Mouse (Mus musculus) midbrain, embryonic 12.5 days (tissue): ENCODE measurements at regions not wholly inside any gene's neighbourhood (a gene's known extent, or its start where the extent isn't known, plus 50 kb on each side); places are given as distances from the start of the nearest gene placed in this dataset.

Experiments
- ATAC-seq: fragments of 200-750 bp; cut with Nextera tagmentation; 2 replicates; pipeline ENCODE4 v1.8.0; 2017; ENCODE audit warnings: low read depth, moderate TSS enrichment, moderate library complexity; ENCODE audit not compliant: low FRiP score
- H3K27ac ChIP-seq: fragments of 300-500 bp; sonication (generic); replicated peaks from 2 replicates; pipeline ENCODE4 v1.5.1; 2016; ENCODE audit warnings: mild to moderate bottlenecking
- H3K27me3 ChIP-seq: fragments of 300-500 bp; sonication (generic); 2 replicates; pipeline ENCODE4 v1.6.1; 2016; ENCODE audit warnings: mild to moderate bottlenecking
- H3K36me3 ChIP-seq: fragments of 300-500 bp; sonication (generic); 2 replicates; pipeline ENCODE4 v1.6.1; 2016
- H3K4me1 ChIP-seq: fragments of 300-500 bp; sonication (generic); 2 replicates; pipeline ENCODE4 v1.6.1; 2016
- H3K4me2 ChIP-seq: fragments of 300-500 bp; sonication (generic); replicated peaks from 2 replicates; pipeline ENCODE4 v1.6.1; 2016; ENCODE audit warnings: mild to moderate bottlenecking, moderate library complexity
- H3K4me3 ChIP-seq: fragments of 300-500 bp; sonication (generic); 2 replicates; pipeline ENCODE4 v1.5.1; 2016; ENCODE audit warnings: mild to moderate bottlenecking
- H3K9ac ChIP-seq: fragments of 300-500 bp; sonication (generic); replicated peaks from 2 replicates; pipeline ENCODE4 v1.6.1; 2016; ENCODE audit warnings: mild to moderate bottlenecking, moderate library complexity
- H3K9me3 ChIP-seq: fragments of 300-500 bp; sonication (generic); 2 replicates; pipeline ENCODE4 v1.6.1; 2016; ENCODE audit warnings: mild to moderate bottlenecking
- WGBS: fragments of 180-500 bp; shearing (Covaris S2); methylation state at CpG from one replicate; pipeline ENCODE4 v1.1.7; 2016; 5-methylcytosine and 5-hydroxymethylcytosine counted together

GRCm38 (mm10) chr1:14369957-14370833, 1722.9 kb downstream of the 4930444P10Rik start:
- Histone ChIP-seq H3K9ac (no peak overlapping the region), H3K4me2 (no peak overlapping the region), H3K27ac (no peak overlapping the region), H3K27me3 (no peaks in the 10 kb centered on the region), H3K4me1 (no peaks in the 10 kb centered on the region), H3K36me3 (no peaks in the 10 kb centered on the region), H3K9me3 (no peaks in the 10 kb centered on the region), H3K4me3 (no peak overlapping the region)
- no peak for ATAC-seq
- WGBS = 96% methylated on average over 3 of the region's 3 CpGs

- no peak for ATAC-seq
- Histone ChIP-seq H3K4me1 (no peaks in the 10 kb centered on the region), H3K4me3 (no peak overlapping the region), H3K9ac (no peak overlapping the region), H3K9me3 (no peaks in the 10 kb centered on the region), H3K4me2 (no peak overlapping the region), H3K27me3 (no peaks in the 10 kb centered on the region), H3K27ac (no peak overlapping the region), H3K36me3 (no peaks in the 10 kb centered on the region)
- 67% methylated on average over 2 of the region's 2 CpGs for WGBS
These were observed 1733.0 kb downstream of the 4930444P10Rik start for GRCm38 (mm10) chr1:14359998-14360640.
